Mouse (Mus musculus): ENCODE measurements around the gene Abhd2. TPM values are rescaled to one million over a fixed set of nuclear protein-coding genes. Genes with fewer than 3 reads are reported as not detected.

Abhd2 gene
- total RNA-seq, 2 experiments from 2014 or later: 29.7 to 37.5 TPM

- DNase-seq: no peak
- intact Hi-C loops (cut with DNase I): no loop called here
These were observed 12.4 kb downstream of the Abhd2 start for GRCm38 (mm10) chr7:79285408-79285807.

- intact Hi-C loops (cut with DNase I): no loop called here
- DNase-seq: no peak
These were observed 14.2 kb downstream of the Abhd2 start for GRCm38 (mm10) chr7:79287226-79287625.

- DNase-seq: no peak
- intact Hi-C loops (cut with DNase I): no loop called here
These were observed 14.9 kb downstream of the Abhd2 start for GRCm38 (mm10) chr7:79287928-79288327.

- intact Hi-C loops (cut with DNase I): no loop called here
These were observed 15.4 kb downstream of the Abhd2 start for GRCm38 (mm10) chr7:79288422-79288821.

GRCm38 (mm10) chr7:79293605-79294232, 20.7 kb downstream of the Abhd2 start:
- intact Hi-C loops (cut with DNase I): no loop called here
- DNase-seq: no peak

More at GRCm38 (mm10) chr7:79288422-79288821, 15.4 kb downstream of the Abhd2 start:
- DNase-seq: no peak

- DNase-seq: no peak
- intact Hi-C loops (cut with DNase I): no loop called here
These were observed 21.5 kb downstream of the Abhd2 start for GRCm38 (mm10) chr7:79294449-79294980.

GRCm38 (mm10) chr7:79295196-79295826, 22.3 kb downstream of the Abhd2 start:
- DNase-seq: no peak
- intact Hi-C loops (cut with DNase I): no loop called here

GRCm38 (mm10) chr7:79298681-79299080, 25.7 kb downstream of the Abhd2 start:
- intact Hi-C loops (cut with DNase I): no loop called here
- DNase-seq: no peak

- no peak for DNase-seq
- intact Hi-C loops (cut with DNase I): no loop called here
These were observed 26.5 kb downstream of the Abhd2 start for GRCm38 (mm10) chr7:79299548-79299947.

GRCm38 (mm10) chr7:79300432-79301151, 27.6 kb downstream of the Abhd2 start:
- no peak for DNase-seq
- intact Hi-C loops (cut with DNase I): no loop called here

- DNase-seq: no peak
- intact Hi-C loops (cut with DNase I): no loop called here
These were observed 29.1 kb downstream of the Abhd2 start for GRCm38 (mm10) chr7:79302145-79302544.

GRCm38 (mm10) chr7:79302586-79302985, 29.6 kb downstream of the Abhd2 start:
- DNase-seq: no peak

GRCm38 (mm10) chr7:79303183-79303761, 30.3 kb downstream of the Abhd2 start:
- no peak for DNase-seq
- intact Hi-C loops (cut with DNase I): no loop called here

More at GRCm38 (mm10) chr7:79302586-79302985, 29.6 kb downstream of the Abhd2 start:
- intact Hi-C loops (cut with DNase I): no loop called here

- intact Hi-C loops (cut with DNase I): loop anchor here (2.0 kb wide), 2 partner anchors 36 to 54 kb away; partner anchors contain the start of gene Abhd2
- DNase-seq: no peak
These were observed 35.5 kb downstream of the Abhd2 start for GRCm38 (mm10) chr7:79308455-79309030.

- peak; percentile 34 to 41 for DNase-seq
- intact Hi-C loops (cut with DNase I): loop anchor here (2.0 to 5.0 kb wide), 3 partner anchors 37 to 55 kb away; partner anchors contain the start of gene Abhd2
These were observed 36.5 kb downstream of the Abhd2 start for GRCm38 (mm10) chr7:79309247-79310190.

GRCm38 (mm10) chr7:79310191-79310555, 37.2 kb downstream of the Abhd2 start:
- intact Hi-C loops (cut with DNase I): loop anchor here (5.0 kb wide), 1 partner anchor 37 kb away; no protein-coding TSS in a partner anchor

GRCm38 (mm10) chr7:79311420-79311988, 38.5 kb downstream of the Abhd2 start:
- DNase-seq: peak; percentile 51 to 60

More at GRCm38 (mm10) chr7:79310191-79310555, 37.2 kb downstream of the Abhd2 start:
- no peak for DNase-seq

GRCm38 (mm10) chr7:79312246-79312645, 39.2 kb downstream of the Abhd2 start:
- no peak for DNase-seq
- intact Hi-C loops (cut with DNase I): loop anchor here (5.0 kb wide), 1 partner anchor 35 kb away; no protein-coding TSS in a partner anchor

More at GRCm38 (mm10) chr7:79311420-79311988, 38.5 kb downstream of the Abhd2 start:
- intact Hi-C loops (cut with DNase I): loop anchor here (5.0 kb wide), 1 partner anchor 36 kb away; no protein-coding TSS in a partner anchor
